Mouse (Mus musculus) olfactory bulb, adult 2 months (tissue): ENCODE results near the gene Fsd1.

Experiments
- CTCF ChIP-seq: fragments of 200-500 bp; IDR thresholded peaks from 2 replicates; pipeline ENCODE4 v1.5.1; 2012; ENCODE audit warnings: low read depth, mild to moderate bottlenecking, low read length, moderate library complexity; ENCODE audit not compliant: insufficient read depth
- POLR2A ChIP-seq: fragments of 200-500 bp; IDR thresholded peaks from 2 replicates; pipeline ENCODE4 v1.6.1; 2012; ENCODE audit warnings: mild to moderate bottlenecking, low read depth, low read length, moderate library complexity; ENCODE audit not compliant: insufficient read depth

DNA sequence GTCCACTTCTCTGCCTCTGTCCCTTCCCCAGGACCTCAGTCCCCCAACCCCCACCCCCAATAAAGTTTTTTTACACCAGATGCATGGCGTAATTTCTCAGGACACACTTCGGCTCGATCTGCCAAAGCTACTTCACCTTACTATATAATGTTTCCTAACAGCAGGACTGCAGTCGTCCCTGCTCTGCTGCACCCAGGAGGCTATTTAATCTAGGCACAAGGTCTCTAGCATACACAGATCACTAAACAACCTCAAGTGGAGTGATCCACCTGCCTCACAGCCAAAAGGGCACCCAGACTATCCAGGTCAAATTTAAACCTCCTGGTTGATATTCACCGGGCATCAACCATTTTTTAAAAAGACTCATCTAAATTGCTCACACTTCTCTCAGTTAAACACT is 40.6 kb upstream of the Fsd1 start:
- TF ChIP-seq CTCF (no peak), POLR2A (no peak)
